Mouse (Mus musculus): ENCODE measurements at regions not wholly inside any gene's neighbourhood (a gene's known extent, or its start where the extent isn't known, plus 50 kb on each side); places are given as distances from the start of the nearest gene placed in this dataset.
A peak's percentile ranks its signal among the peaks of the same experiment; 100 is the strongest.

DNA sequence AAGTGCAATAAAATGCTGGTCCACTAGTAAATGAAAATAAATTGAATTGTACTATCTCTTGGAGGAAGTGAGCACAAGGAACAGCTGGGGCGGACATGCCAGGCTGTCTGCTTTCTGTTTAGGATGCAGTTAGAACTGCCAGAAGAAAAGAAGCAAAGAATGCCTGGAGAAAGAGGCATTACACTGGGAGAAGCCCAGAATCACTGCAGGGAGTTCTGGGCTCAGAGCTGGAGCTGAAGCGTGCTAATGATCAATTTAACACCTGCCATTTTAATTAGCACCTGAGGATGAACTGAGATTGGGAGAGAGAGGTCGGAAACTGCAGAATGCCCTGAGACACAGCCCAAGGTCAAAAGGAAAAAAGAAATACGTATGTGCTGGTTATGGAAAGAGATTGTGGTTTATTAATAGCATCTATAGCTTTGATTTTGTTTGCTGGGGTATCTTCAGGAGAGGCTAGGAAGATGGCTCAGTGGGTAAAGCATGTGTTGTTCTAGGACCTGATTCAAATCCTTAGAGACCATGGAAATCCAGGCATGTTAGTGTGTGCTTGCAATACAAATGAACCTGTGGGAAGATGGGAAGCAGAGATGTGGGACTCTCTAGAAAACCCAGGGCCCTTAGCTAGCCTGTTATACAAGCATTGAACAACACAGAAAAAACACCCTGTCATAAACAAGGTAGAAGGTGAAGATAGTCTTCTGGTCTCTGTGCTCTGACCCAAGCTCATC, 514.2 kb downstream of the Lmo7 start:
- 42% methylated on average over 4 of the region's 4 CpGs for whole genome bisulfite sequencing
- Histone ChIP-seq H3K4me2 (no peak overlapping the region), H3K27me3 (no peaks in the 10 kb centered on the region), H3K4me3 (replicated peaks) (no peak overlapping the region), H3K9ac (replicated peaks) (no peak overlapping the region), H3K9me3 (no peaks in the 10 kb centered on the region), H3K36me3 (no peaks in the 10 kb centered on the region), H3K4me1 (replicated peaks) (peaks cover 3% of the 10 kb centered on the region; the same call in 1 of the 2 replicates), H3K27ac (no peak overlapping the region)
- ATAC-seq (ENCODE audit: insufficient number of reproducible peaks, insufficient read depth, low FRiP score, low TSS enrichment, low read depth), result no peak

DNA sequence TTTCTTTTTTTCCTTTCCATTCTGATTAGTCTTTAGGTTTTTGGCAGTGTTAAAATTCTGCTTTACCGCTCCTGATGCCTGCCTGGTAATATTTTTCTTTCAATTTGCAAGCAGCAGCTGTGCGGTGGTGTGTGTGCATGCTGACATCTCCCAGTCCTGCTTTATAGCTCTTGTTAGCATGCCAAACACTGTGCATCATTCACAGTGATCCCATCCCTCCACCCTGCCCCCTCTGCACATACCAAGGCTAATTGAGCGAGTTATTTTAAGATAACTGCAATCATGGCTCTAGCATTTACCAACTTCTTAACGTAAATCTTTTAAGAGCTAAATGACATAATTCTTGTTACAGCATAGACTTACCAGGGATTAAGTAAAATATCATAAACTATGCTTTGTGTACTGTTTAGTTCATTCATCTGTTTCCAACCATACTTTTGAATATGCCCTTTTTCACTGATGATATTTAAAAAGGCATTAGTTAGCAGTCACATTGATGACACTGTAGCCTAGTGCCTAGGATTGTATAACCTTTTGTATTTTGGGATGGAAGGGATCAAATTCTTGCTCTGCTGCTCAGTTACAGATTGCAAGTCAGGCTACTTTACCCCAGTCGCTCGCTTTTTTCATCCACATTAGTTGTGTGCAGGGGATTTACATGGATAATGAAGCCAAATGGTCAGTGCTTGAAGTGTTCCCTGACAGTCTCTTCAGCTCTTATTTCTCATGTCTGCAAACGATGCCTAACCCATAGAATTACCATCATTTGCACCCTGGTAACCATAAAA, 487.0 kb downstream of the Lmo7 start:
- Histone ChIP-seq H3K36me3 (no peaks in the 10 kb centered on the region), H3K4me1 (replicated peaks) (peaks cover 3% of the 10 kb centered on the region; the same call in 1 of the 2 replicates), H3K27ac (no peak overlapping the region), H3K9me3 (no peaks in the 10 kb centered on the region), H3K27me3 (no peaks in the 10 kb centered on the region), H3K4me3 (replicated peaks) (no peak overlapping the region), H3K4me2 (no peak overlapping the region), H3K9ac (replicated peaks) (no peak overlapping the region)
- WGBS, result 57% methylated on average over 7 of the region's 7 CpGs
- ATAC-seq (ENCODE audit: insufficient number of reproducible peaks, insufficient read depth, low FRiP score, low TSS enrichment, low read depth), result peak; percentile 88

DNA sequence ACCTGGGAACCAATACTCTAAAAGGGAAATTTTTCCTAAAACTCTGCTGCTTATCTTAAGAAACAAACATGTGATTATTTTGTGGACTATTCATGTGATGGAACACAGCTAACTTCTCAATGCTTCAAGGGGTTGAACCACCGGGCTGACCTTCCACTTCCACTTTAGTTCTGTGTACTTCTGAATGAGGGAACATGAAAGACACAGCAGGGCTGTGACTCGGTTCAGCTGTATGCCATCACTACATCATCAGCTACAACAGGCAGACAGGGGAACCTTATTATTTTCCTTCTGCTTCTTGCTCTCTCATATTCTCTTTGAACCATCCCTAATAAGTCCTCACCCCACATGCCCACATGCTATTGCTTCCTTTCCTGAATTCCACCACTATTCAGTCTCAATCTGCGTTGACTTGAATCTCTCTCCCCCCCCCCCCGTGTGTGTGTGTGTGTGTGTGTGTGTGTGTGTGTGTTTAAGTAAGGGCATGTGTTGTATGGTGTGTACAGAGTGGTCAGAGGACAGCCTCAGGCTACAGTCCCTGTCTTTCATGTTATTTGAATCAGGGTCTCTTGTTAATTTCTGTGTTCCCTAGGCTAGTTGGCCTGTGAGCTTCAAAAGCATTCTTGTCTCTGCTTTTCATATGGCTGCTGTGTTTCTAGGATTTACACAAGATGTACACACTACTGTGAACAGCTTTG, 485.7 kb downstream of the Lmo7 start:
- Histone ChIP-seq H3K4me2 (no peak overlapping the region), H3K4me3 (replicated peaks) (no peak overlapping the region), H3K27ac (no peak overlapping the region), H3K9me3 (no peaks in the 10 kb centered on the region), H3K9ac (replicated peaks) (no peak overlapping the region), H3K36me3 (no peaks in the 10 kb centered on the region), H3K27me3 (no peaks in the 10 kb centered on the region), H3K4me1 (replicated peaks) (peaks cover 3% of the 10 kb centered on the region; the same call in 1 of the 2 replicates)
- no peak for ATAC-seq (ENCODE audit: insufficient number of reproducible peaks, insufficient read depth, low FRiP score, low TSS enrichment, low read depth)
- WGBS, result 60% methylated on average over 4 of the region's 4 CpGs

DNA sequence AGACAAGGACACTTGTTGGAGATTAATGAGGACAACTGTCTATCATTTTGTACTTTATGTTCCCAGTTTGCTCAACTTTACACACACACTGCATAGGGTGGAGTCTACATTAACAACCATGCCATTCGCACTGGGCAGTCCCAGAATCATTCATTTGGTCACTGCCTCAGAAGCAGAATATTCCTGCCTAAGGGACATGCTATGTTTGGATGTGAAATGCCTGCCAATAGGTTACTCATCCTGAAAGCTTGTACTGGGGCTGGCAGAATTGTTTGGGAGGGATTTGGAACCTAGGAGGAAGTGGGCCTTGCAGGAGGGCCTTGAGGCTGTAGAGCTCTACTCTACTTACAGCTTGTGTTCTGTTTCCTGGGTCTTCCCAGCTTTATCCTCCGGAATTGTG, 482.3 kb downstream of the Lmo7 start:
- Histone ChIP-seq H3K27me3 (no peaks in the 10 kb centered on the region), H3K36me3 (no peaks in the 10 kb centered on the region), H3K4me1 (replicated peaks) (peaks cover 3% of the 10 kb centered on the region), H3K4me2 (no peak overlapping the region), H3K9ac (replicated peaks) (no peak overlapping the region), H3K9me3 (no peaks in the 10 kb centered on the region), H3K27ac (no peak overlapping the region), H3K4me3 (replicated peaks) (no peak overlapping the region)
- no peak for ATAC-seq (ENCODE audit: insufficient number of reproducible peaks, insufficient read depth, low FRiP score, low TSS enrichment, low read depth)
- WGBS, result 89% methylated on average over 2 of the region's 2 CpGs

GRCm38 (mm10) chr14:102204881-102205671, 475.3 kb downstream of the Lmo7 start:
- H3K4me3 ChIP-seq (replicated peaks), result no peak overlapping the region
- WGBS, result 84% methylated on average over 10 of the region's 10 CpGs
- H3K27ac ChIP-seq, result no peak overlapping the region
- ATAC-seq (ENCODE audit: insufficient number of reproducible peaks, insufficient read depth, low FRiP score, low TSS enrichment, low read depth), result no peak
- H3K9ac ChIP-seq (replicated peaks), result no peak overlapping the region
- H3K27me3 ChIP-seq, result no peaks in the 10 kb centered on the region
- H3K36me3 ChIP-seq, result no peaks in the 10 kb centered on the region
- H3K4me2 ChIP-seq, result no peak overlapping the region
- no peaks in the 10 kb centered on the region for H3K9me3 ChIP-seq
- H3K4me1 ChIP-seq (replicated peaks), result no peaks in the 10 kb centered on the region; the same call in 1 of the 2 replicates

DNA sequence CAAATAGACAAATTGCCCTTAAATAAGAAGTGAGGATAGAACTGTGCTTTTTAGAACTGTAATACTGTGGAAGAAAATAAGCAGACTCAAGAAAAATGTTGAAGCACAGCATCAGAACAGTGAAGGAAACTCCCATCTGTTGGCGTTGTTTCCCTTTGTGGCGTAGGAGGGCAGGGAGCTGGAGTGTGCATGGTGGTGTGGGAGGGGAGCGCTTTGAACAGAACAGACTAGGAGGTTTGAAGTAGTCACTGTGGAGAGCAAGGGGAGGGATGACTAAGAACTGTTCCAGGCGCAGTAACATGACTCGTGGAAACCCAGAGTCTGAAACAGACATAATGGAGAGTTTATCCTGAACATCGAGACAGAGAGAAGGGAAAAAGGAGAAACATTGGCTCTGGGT, 469.7 kb downstream of the Lmo7 start:
- 89% methylated on average over 6 of the region's 6 CpGs for WGBS

GRCm38 (mm10) chr14:102190786-102191185, 461.0 kb downstream of the Lmo7 start:
- Histone ChIP-seq H3K9ac (replicated peaks) (no peak overlapping the region), H3K4me1 (replicated peaks) (no peaks in the 10 kb centered on the region), H3K27ac (no peak overlapping the region), H3K36me3 (no peaks in the 10 kb centered on the region), H3K9me3 (no peaks in the 10 kb centered on the region), H3K4me3 (replicated peaks) (no peak overlapping the region), H3K4me2 (no peak overlapping the region), H3K27me3 (no peaks in the 10 kb centered on the region)
- ATAC-seq (ENCODE audit: insufficient number of reproducible peaks, insufficient read depth, low FRiP score, low TSS enrichment, low read depth), result no peak
- WGBS, result 38% methylated on average over 1 of the region's 1 CpGs

More for the DNA sequence above, 469.7 kb downstream of the Lmo7 start:
- Histone ChIP-seq H3K9ac (replicated peaks) (no peak overlapping the region), H3K9me3 (no peaks in the 10 kb centered on the region), H3K27ac (no peak overlapping the region), H3K36me3 (no peaks in the 10 kb centered on the region), H3K27me3 (no peaks in the 10 kb centered on the region), H3K4me2 (no peak overlapping the region), H3K4me3 (replicated peaks) (no peak overlapping the region), H3K4me1 (replicated peaks) (no peaks in the 10 kb centered on the region)
- no peak for ATAC-seq (ENCODE audit: insufficient number of reproducible peaks, insufficient read depth, low FRiP score, low TSS enrichment, low read depth)

DNA sequence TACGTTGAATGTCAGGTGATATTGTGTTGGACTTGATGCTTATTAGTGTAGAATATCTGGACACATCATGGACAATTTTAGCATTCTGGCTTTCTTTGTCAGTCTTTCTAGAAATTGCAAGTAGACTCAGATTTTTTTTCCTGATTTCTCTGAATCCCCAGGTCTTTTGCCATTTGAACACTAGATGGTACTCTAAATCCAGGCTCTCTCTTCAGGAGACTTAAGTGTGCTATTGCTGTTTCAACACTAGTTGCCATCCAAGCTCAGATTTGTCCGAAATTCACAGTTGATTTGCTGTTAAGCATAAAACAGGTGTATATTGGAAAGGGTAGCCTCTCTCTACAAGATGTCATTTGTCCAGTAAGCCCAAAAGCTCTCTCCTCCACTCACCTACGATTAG, 451.5 kb downstream of the Lmo7 start:
- H3K27me3 ChIP-seq, result no peaks in the 10 kb centered on the region
- no peak overlapping the region for H3K4me3 ChIP-seq (replicated peaks)
- no peak for ATAC-seq (ENCODE audit: insufficient number of reproducible peaks, insufficient read depth, low FRiP score, low TSS enrichment, low read depth)
- no peaks in the 10 kb centered on the region for H3K9me3 ChIP-seq
- H3K9ac ChIP-seq (replicated peaks), result no peak overlapping the region
- 77% methylated on average over 3 of the region's 3 CpGs for WGBS
- no peaks in the 10 kb centered on the region for H3K4me1 ChIP-seq (replicated peaks)
- no peak overlapping the region for H3K27ac ChIP-seq
- H3K36me3 ChIP-seq, result no peaks in the 10 kb centered on the region
- H3K4me2 ChIP-seq, result no peak overlapping the region

DNA sequence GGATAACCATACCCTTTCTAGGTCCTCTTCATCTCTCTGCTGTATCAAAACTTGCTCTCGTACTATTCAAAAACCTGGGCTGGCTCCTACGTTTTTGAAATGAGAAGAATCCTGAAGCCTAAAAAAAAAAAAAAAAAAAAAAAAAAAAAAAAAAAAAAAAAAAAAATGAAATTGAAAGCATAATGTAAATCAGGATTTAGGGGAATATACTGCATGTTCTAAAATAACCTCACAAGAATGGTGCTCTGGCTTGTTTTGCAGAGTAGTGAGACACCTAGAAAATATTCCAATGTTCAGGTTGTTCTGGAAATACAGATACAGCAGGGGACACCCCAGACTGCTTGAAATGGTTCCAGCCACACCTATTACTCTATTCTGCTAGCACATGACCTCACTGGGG, 442.0 kb downstream of the Lmo7 start:
- WGBS, result 75% methylated on average over 2 of the region's 2 CpGs
- ATAC-seq (ENCODE audit: insufficient number of reproducible peaks, insufficient read depth, low FRiP score, low TSS enrichment, low read depth), result no peak

DNA sequence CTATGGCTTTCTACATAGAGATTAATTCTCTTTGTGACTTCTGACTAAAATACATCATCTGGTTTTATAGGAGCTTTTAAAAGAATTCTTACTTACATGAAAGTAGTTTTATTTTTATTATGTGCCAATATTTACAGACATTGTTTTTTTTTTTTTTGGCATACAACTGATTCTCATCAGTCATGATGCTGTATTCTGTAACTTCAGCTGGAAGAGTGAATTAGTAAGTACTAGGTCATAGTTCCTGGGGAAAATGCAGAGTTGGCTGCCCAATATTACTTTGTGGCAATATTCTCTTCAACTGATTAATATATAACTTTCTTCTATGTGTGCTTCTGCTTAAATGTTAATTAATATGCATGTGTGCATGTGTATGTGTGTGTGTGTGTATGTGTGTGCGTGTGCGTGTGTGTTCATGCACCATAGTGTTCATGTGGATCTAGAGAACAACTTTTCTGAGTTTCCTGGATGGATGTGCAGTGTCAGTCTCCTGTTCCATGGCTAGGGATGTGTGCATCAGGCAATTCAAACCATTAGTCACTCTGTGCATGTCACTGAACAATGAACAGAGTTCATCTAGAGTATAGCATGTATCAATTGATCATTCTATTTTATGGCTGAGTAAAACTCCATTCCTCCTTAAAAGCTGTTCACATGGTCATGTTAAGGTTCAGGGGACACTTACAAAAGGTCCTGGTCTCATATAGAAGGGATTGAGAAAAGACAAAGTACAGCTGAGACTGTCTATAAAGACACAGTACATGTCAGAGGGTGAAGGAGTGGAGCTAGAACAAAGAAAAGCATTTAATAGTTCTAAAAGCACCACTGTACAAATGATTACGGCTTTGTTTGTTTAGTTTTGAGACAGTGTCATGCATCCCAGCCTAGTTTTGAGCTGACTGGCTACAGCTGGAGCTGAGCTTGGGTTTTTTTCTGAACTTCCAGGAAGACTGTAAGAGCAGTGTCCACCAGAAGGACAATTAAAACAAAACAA, 431.8 kb downstream of the Lmo7 start:
- Histone ChIP-seq H3K4me2 (no peak overlapping the region), H3K9ac (replicated peaks) (no peak overlapping the region), H3K27me3 (no peaks in the 10 kb centered on the region), H3K36me3 (no peaks in the 10 kb centered on the region), H3K9me3 (no peaks in the 10 kb centered on the region), H3K27ac (no peak overlapping the region), H3K4me3 (replicated peaks) (no peak overlapping the region), H3K4me1 (replicated peaks) (no peaks in the 10 kb centered on the region)
- ATAC-seq (ENCODE audit: insufficient number of reproducible peaks, insufficient read depth, low FRiP score, low TSS enrichment, low read depth), result no peak
- 83% methylated on average over 3 of the region's 3 CpGs for WGBS

More for the DNA sequence above, 442.0 kb downstream of the Lmo7 start:
- Histone ChIP-seq H3K4me2 (no peak overlapping the region), H3K36me3 (no peaks in the 10 kb centered on the region), H3K9me3 (no peaks in the 10 kb centered on the region), H3K27ac (no peak overlapping the region), H3K9ac (replicated peaks) (no peak overlapping the region), H3K4me1 (replicated peaks) (no peaks in the 10 kb centered on the region), H3K27me3 (no peaks in the 10 kb centered on the region), H3K4me3 (replicated peaks) (no peak overlapping the region)

Measured in limb, embryonic 12.5 days (tissue).